Mouse (Mus musculus) intestine, postnatal 0 days (tissue): ENCODE data around the gene Gper1. TPM values are rescaled to one million over a fixed set of nuclear protein-coding genes. Genes with fewer than 3 reads are reported as not detected.

Experiments
- ATAC-seq: fragments of 200-750 bp; cut with Nextera tagmentation; 2 replicates; pipeline ENCODE4 v1.8.0; 2017; ENCODE audit warnings: mild to moderate bottlenecking, moderate TSS enrichment, moderate library complexity
- H3K27ac ChIP-seq: fragments of 300-500 bp; sonication (generic); 2 replicates; pipeline ENCODE4 v1.5.1; 2014; ENCODE audit warnings: mild to moderate bottlenecking, low read depth, low read length, moderate library complexity
- H3K27me3 ChIP-seq: fragments of 300-500 bp; sonication (generic); replicated peaks from 2 replicates; pipeline ENCODE4 v1.6.1; 2014; ENCODE audit warnings: low read length, mixed read lengths; ENCODE audit not compliant: control insufficient read depth, insufficient read depth
- H3K36me3 ChIP-seq: fragments of 300-500 bp; sonication (generic); 2 replicates; pipeline ENCODE4 v1.6.1; 2014; ENCODE audit warnings: mild to moderate bottlenecking, moderate library complexity; ENCODE audit not compliant: control insufficient read depth, insufficient read depth
- H3K4me1 ChIP-seq: fragments of 300-500 bp; sonication (generic); replicated peaks from 2 replicates; pipeline ENCODE4 v1.6.1; 2014; ENCODE audit warnings: antibody characterized with exemption, low read length, mixed read lengths; ENCODE audit not compliant: control insufficient read depth, insufficient read depth
- H3K4me2 ChIP-seq: fragments of 300-500 bp; sonication (generic); replicated peaks from 2 replicates; pipeline ENCODE4 v1.6.1; 2014; ENCODE audit warnings: low read depth, mild to moderate bottlenecking, moderate library complexity
- H3K4me3 ChIP-seq: fragments of 300-500 bp; sonication (generic); 2 replicates; pipeline ENCODE4 v1.5.1; 2014; ENCODE audit warnings: low read depth, low read length
- H3K9ac ChIP-seq: fragments of 300-500 bp; sonication (generic); 2 replicates; pipeline ENCODE4 v1.6.1; 2014; ENCODE audit warnings: mild to moderate bottlenecking, low read depth, low read length
- H3K9me3 ChIP-seq: fragments of 300-500 bp; sonication (generic); 2 replicates; pipeline ENCODE4 v1.6.1; 2016; ENCODE audit warnings: mixed run types; ENCODE audit not compliant: control insufficient read depth
- CTCF ChIP-seq: sonication (generic); IDR thresholded peaks from 2 replicates; pipeline ENCODE4 v1.5.1; 2016; ENCODE audit warnings: low read depth, mild to moderate bottlenecking, control low read depth, antibody characterized with exemption, moderate library complexity
- WGBS: fragments of 180-500 bp; shearing (Covaris S2); extraction: QIAGEN DNeasy Blood & Tissue Kit; methylation state at CpG from one replicate; pipeline ENCODE4 v1.1.7; 2014; 5-methylcytosine and 5-hydroxymethylcytosine counted together
- polyA plus RNA-seq: library from polyadenylated mRNA; unstranded; fragments of >200 nt; fragmentation: Nextera tagmentation; extraction: Ambion mirVana; gene quantifications from 2 replicates; pipeline ENCODE4 v1.2.1, GENCODE M21; 2015

Gene Gper1
- polyA plus RNA-seq, 1 experiment from 2014 or later: 1.1 TPM

- ATAC-seq: no peak
- H3K9me3 ChIP-seq: no peaks in the 10 kb centered on the region
Observed at GRCm38 (mm10) chr5:139427989-139428388, 5.0 kb downstream of the Gper1 start.

GRCm38 (mm10) chr5:139429818-139430341, 6.9 kb downstream of the Gper1 start:
- Histone ChIP-seq H3K9me3 (no peaks in the 10 kb centered on the region), H3K36me3 (no peaks in the 10 kb centered on the region), H3K4me1 (no peaks in the 10 kb centered on the region), H3K9ac (no peak overlapping the region), H3K27ac (no peak overlapping the region), H3K27me3 (no peaks in the 10 kb centered on the region), H3K4me3 (no peak overlapping the region), H3K4me2 (no peak overlapping the region)
- no peak for TF ChIP-seq CTCF
- no peak for ATAC-seq
- WGBS: 18% methylated on average over 9 of the region's 12 CpGs

More at GRCm38 (mm10) chr5:139427989-139428388, 5.0 kb downstream of the Gper1 start:
- no peaks in the 10 kb centered on the region for H3K4me1 ChIP-seq
- no peak overlapping the region for H3K4me2 ChIP-seq
- H3K4me3 ChIP-seq: no peak overlapping the region
- WGBS: 64% methylated on average over 9 of the region's 9 CpGs
- no peaks in the 10 kb centered on the region for H3K36me3 ChIP-seq
- no peak overlapping the region for H3K9ac ChIP-seq
- no peak overlapping the region for H3K27ac ChIP-seq
- TF ChIP-seq CTCF: no peak
- no peaks in the 10 kb centered on the region for H3K27me3 ChIP-seq

GRCm38 (mm10) chr5:139432333-139432732, 9.4 kb downstream of the Gper1 start:
- Histone ChIP-seq H3K27ac (no peak overlapping the region), H3K36me3 (no peaks in the 10 kb centered on the region), H3K27me3 (no peaks in the 10 kb centered on the region), H3K4me3 (no peak overlapping the region), H3K4me1 (no peaks in the 10 kb centered on the region), H3K9ac (no peak overlapping the region), H3K9me3 (no peaks in the 10 kb centered on the region), H3K4me2 (no peak overlapping the region)
- 84% methylated on average over 6 of the region's 6 CpGs for WGBS
- no peak for ATAC-seq
- no peak for TF ChIP-seq CTCF

- no peak overlapping the region for H3K4me2 ChIP-seq
Observed at GRCm38 (mm10) chr5:139432747-139433508, 10.0 kb downstream of the Gper1 start.

GRCm38 (mm10) chr5:139433842-139434568, 11.1 kb downstream of the Gper1 start:
- no peak overlapping the region for H3K4me2 ChIP-seq
- H3K9ac ChIP-seq: no peak overlapping the region
- no peak overlapping the region for H3K27ac ChIP-seq
- H3K9me3 ChIP-seq: no peaks in the 10 kb centered on the region
- H3K4me1 ChIP-seq: no peaks in the 10 kb centered on the region
- no peaks in the 10 kb centered on the region for H3K36me3 ChIP-seq
- no peak for TF ChIP-seq CTCF
- 74% methylated on average over 9 of the region's 9 CpGs for WGBS
- ATAC-seq: no peak
- H3K4me3 ChIP-seq: no peak overlapping the region
- no peaks in the 10 kb centered on the region for H3K27me3 ChIP-seq

More at GRCm38 (mm10) chr5:139432747-139433508, 10.0 kb downstream of the Gper1 start:
- no peak overlapping the region for H3K27ac ChIP-seq
- H3K9me3 ChIP-seq: no peaks in the 10 kb centered on the region
- H3K36me3 ChIP-seq: no peaks in the 10 kb centered on the region
- H3K4me1 ChIP-seq: no peaks in the 10 kb centered on the region
- no peak overlapping the region for H3K4me3 ChIP-seq
- H3K9ac ChIP-seq: no peak overlapping the region
- H3K27me3 ChIP-seq: no peaks in the 10 kb centered on the region
- ATAC-seq: no peak
- no peak for TF ChIP-seq CTCF
- WGBS: 77% methylated on average over 7 of the region's 7 CpGs

- no peak overlapping the region for H3K4me3 ChIP-seq
- H3K9ac ChIP-seq: no peak overlapping the region
- no peaks in the 10 kb centered on the region for H3K9me3 ChIP-seq
- 58% methylated on average over 8 of the region's 8 CpGs for WGBS
- no peak overlapping the region for H3K4me2 ChIP-seq
- no peaks in the 10 kb centered on the region for H3K4me1 ChIP-seq
- no peaks in the 10 kb centered on the region for H3K36me3 ChIP-seq
- no peak for TF ChIP-seq CTCF
- ATAC-seq: no peak
- no peak overlapping the region for H3K27ac ChIP-seq
- no peaks in the 10 kb centered on the region for H3K27me3 ChIP-seq
Observed at GRCm38 (mm10) chr5:139434940-139435339, 12.0 kb downstream of the Gper1 start.
